In genomic region chr3:51751440-51751839, GRCm38 (mm10) we compare ENCODE assay signal across 12 mouse cellular contexts.
DNase-seq lines count a peak whose midpoint lies in the region; ATAC-seq and TF ChIP-seq lines count a peak whose summit lies in the region.
"Had no signal": no experiment of that assay in that cellular context is flagged by ENCODE, and none has a peak within 500 bp of the region (broad histone marks: within the 10 kb centered on the region; RNA-seq: fewer than 3 reads in every experiment).

No protein-coding gene starts in this region.

- no peak for DNase-seq in heart, postnatal 36 days
- no peak for DNase-seq in lung, adult 2 months
- DNase-seq in cerebellum, postnatal 36 days, result peak; percentile 57 to 59
- no peak for DNase-seq in layer of hippocampus, adult 8-10 months (ENCODE audit: low spot score in 2 of 2)
- DNase-seq in gastrocnemius, postnatal 36 days, result no peak
- DNase-seq: thymus, postnatal 4 days had no signal

- no peak overlapping the region for H3K9ac ChIP-seq in heart, embryonic 13.5 days
- H3K9ac ChIP-seq in lung, embryonic 15.5 days, result no peak overlapping the region
- H3K9ac ChIP-seq in midbrain, embryonic 16.5 days (ENCODE audit: low read depth, low read length), result no peak overlapping the region
- H3K9ac ChIP-seq: liver, embryonic 12.5 days had no signal

- no peak for ATAC-seq in heart, embryonic 13.5 days (ENCODE audit: extremely low read depth, insufficient number of reproducible peaks, low FRiP score, low TSS enrichment)
- ATAC-seq in lung, embryonic 15.5 days (ENCODE audit: borderline replicate concordance, extremely low read depth, low FRiP score, low TSS enrichment), result no peak
- no peak for ATAC-seq in midbrain, embryonic 16.5 days
- ATAC-seq: liver, embryonic 12.5 days had no signal

- H3K27me3 ChIP-seq in heart, embryonic 13.5 days (replicated peaks), result no peaks in the 10 kb centered on the region
- H3K27me3 ChIP-seq in lung, embryonic 15.5 days, result no peaks in the 10 kb centered on the region
- no peaks in the 10 kb centered on the region for H3K27me3 ChIP-seq in midbrain, embryonic 16.5 days (ENCODE audit: control insufficient read depth, insufficient read depth, low read depth, low read length)
- H3K27me3 ChIP-seq: CH12.LX; liver, embryonic 12.5 days had no signal

- intact Hi-C loops in heart, postnatal 36 days (cut with DNase I), result no loop called here
- intact Hi-C loops in gastrocnemius, postnatal 36 days (cut with DNase I), result no loop called here

- H3K4me3 ChIP-seq in heart, embryonic 13.5 days, result no peak overlapping the region
- H3K4me3 ChIP-seq in lung, embryonic 15.5 days, result no peak overlapping the region
- H3K4me3 ChIP-seq in lung, adult 2 months (replicated peaks; ENCODE audit: extremely low read depth, low read depth, low read length), result no peak overlapping the region
- H3K4me3 ChIP-seq in midbrain, embryonic 16.5 days (ENCODE audit: low read depth, low read length), result no peak overlapping the region
- H3K4me3 ChIP-seq: layer of hippocampus, adult 2 months; liver, embryonic 12.5 days had no signal

- H3K9me3 ChIP-seq in heart, embryonic 13.5 days, result no peaks in the 10 kb centered on the region
- no peaks in the 10 kb centered on the region for H3K9me3 ChIP-seq in lung, embryonic 15.5 days
- no peaks in the 10 kb centered on the region for H3K9me3 ChIP-seq in midbrain, embryonic 16.5 days (replicated peaks; ENCODE audit: control insufficient read depth, low read length, poor library complexity, severe bottlenecking)
- H3K9me3 ChIP-seq: liver, embryonic 12.5 days had no signal

- 0 out of 2 replicates have a peak overlapping the region, but pooled peaks have one; percentile 97 for H3K27ac ChIP-seq in heart, embryonic 13.5 days (replicated peaks)
- H3K27ac ChIP-seq in lung, embryonic 15.5 days, result peak overlapping the region; percentile 94
- H3K27ac ChIP-seq in midbrain, embryonic 16.5 days (ENCODE audit: low read length), result peak overlapping the region; percentile 60
- H3K27ac ChIP-seq: layer of hippocampus, adult 2 months; liver, embryonic 12.5 days had no signal

- no peak overlapping the region for H3K4me2 ChIP-seq in heart, embryonic 13.5 days
- H3K4me2 ChIP-seq in lung, embryonic 15.5 days, result no peak overlapping the region
- H3K4me2 ChIP-seq in midbrain, embryonic 16.5 days (ENCODE audit: low read length), result no peak overlapping the region
- H3K4me2 ChIP-seq: liver, embryonic 12.5 days had no signal

- 79% methylated on average over 12 of the region's 12 CpGs for WGBS in heart, embryonic 13.5 days
- WGBS in lung, embryonic 15.5 days, result 66% methylated on average over 12 of the region's 12 CpGs
- WGBS in lung, adult 2 months, result 63% methylated on average over 12 of the region's 12 CpGs
- 60% methylated on average over 12 of the region's 12 CpGs for WGBS in midbrain, embryonic 16.5 days

- peaks cover 53% of the 10 kb centered on the region for H3K4me1 ChIP-seq in heart, embryonic 13.5 days
- H3K4me1 ChIP-seq in lung, embryonic 15.5 days, result peaks cover 45% of the 10 kb centered on the region
- peaks cover 23% of the 10 kb centered on the region for H3K4me1 ChIP-seq in lung, adult 2 months (ENCODE audit: control insufficient read depth, insufficient read depth, low read length)
- H3K4me1 ChIP-seq in midbrain, embryonic 16.5 days (ENCODE audit: control insufficient read depth, insufficient read depth, low read length), result peaks cover 22% of the 10 kb centered on the region

- TF ChIP-seq POLR2A in lung, adult 2 months (IDR thresholded peaks at IDR 0.05; ENCODE audit: borderline replicate concordance, extremely low read depth, low read depth, low read length), result no peak

- no peak for TF ChIP-seq CTCF in lung, adult 2 months (IDR thresholded peaks at IDR 0.05; ENCODE audit: insufficient read depth, low read length)

- H3K36me3 ChIP-seq in heart, embryonic 13.5 days, result no peaks in the 10 kb centered on the region
- H3K36me3 ChIP-seq in lung, embryonic 15.5 days, result no peaks in the 10 kb centered on the region
- H3K36me3 ChIP-seq in midbrain, embryonic 16.5 days (ENCODE audit: control insufficient read depth, insufficient read depth, low read length), result no peaks in the 10 kb centered on the region
- H3K36me3 ChIP-seq: liver, embryonic 12.5 days had no signal

Comparison
In these comparisons a context has a peak if more than half of its experiments do, and no peak if none do; other contexts are left out.
1. DNase-seq: peak in cerebellum, postnatal 36 days (2 of 2); none in heart, postnatal 36 days (0 of 2), lung, adult 2 months (single experiment), layer of hippocampus, adult 8-10 months (0 of 2) and gastrocnemius, postnatal 36 days (0 of 2).
2. Peak in every context shown above with its lines, with median percentiles within 50 percentile points of each other: H3K27ac ChIP-seq.